Mouse (Mus musculus) ES-Bruce4 (cell line): ENCODE results near the gene Snx9.

Experiments
- CTCF ChIP-seq: IDR thresholded peaks from one replicate; pipeline ENCODE4 v1.8.1; 2011; ENCODE audit warnings: low read depth, low read length
- EP300 ChIP-seq: IDR thresholded peaks from 2 replicates; pipeline ENCODE4 v1.6.1; 2011; ENCODE audit warnings: low read depth, low read length; ENCODE audit not compliant: insufficient read depth

DNA sequence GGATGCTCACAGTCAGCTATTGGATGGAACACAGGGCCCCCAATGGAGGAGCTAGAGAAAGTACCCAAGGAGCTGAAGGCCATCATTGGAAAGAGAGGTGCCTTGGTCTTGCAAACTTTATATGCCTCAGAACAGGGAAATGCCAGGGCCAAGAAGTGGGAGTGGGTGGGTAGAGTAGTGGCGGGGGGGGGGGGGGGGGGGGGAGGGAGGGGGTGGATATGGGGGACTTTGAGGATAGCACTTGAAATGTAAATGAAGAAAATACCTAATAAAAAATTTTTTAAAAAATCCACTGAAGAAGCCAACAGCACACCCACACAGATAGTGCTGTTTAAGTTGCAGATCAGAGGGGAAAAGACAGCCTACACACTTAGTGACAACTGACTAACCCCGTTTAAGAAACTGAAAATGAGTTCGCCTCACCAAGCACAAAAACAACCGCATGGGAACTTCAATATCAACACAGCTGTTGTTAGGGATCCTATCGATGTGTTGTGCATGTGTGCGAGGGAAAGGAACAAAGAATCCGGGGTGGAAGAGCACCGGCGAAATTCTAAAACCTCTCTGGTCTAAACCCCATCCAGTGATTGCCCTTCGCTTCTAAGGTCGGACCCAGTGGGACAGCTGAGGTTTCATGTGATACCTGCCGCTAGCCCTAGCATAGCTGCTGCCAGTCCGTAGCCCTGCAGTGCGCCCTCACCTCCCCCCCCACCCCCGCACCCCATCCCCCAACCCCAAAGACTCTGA lies 13.1 kb upstream of the Snx9 start:
- TF ChIP-seq CTCF (no peak), EP300 (no peak)
